Mouse (Mus musculus) Patski (cell line): Measurements from ENCODE around the gene Akap1. TPM values are rescaled to one million over a fixed set of nuclear protein-coding genes. Genes with fewer than 3 reads are reported as not detected.

Experiments used
- ATAC-seq: fragments of 100-300 bp; one replicate; pipeline ENCODE4 v1.8.0; 2021
- CTCF ChIA-PET: fragments of 350-600 bp; sonication (Branson Sonifier 250); formaldehyde crosslinking; loops from one replicate; lab custom pipeline; 2022; ENCODE audit warnings: inconsistent platforms; lab: Charles Lee
- POLR2A ChIA-PET: fragments of 350-600 bp; sonication (Branson Sonifier 250); formaldehyde crosslinking; loops from one replicate; lab custom pipeline; 2022; ENCODE audit warnings: antibody characterized with exemption, inconsistent platforms; lab: Charles Lee
- DNase-seq: peaks from one replicate; pipeline ENCODE4 v3.0.0-alpha.2; 2011; ENCODE audit warnings: low read depth, low spot score
- H3K27me3 ChIP-seq: fragments of 371-371 bp; one replicate; pipeline ENCODE4 v1.5.1; 2021
- CTCF ChIP-seq: fragments of 100-300 bp; IDR thresholded peaks from one replicate; pipeline ENCODE4 v1.5.1; 2021
- in situ Hi-C: fragments of 300-500 bp; cut with MboI; formaldehyde crosslinking; loops from 3 replicates; pipeline ENCODE4 v1.11.1; 2018; ENCODE audit warnings: low pct_unique_long_range_greater_than_20kb, mixed read lengths
- polyA plus RNA-seq: library from polyadenylated mRNA; unstranded; gene quantifications from one replicate; pipeline ENCODE4 v1.2.3, GENCODE M21; 2021

The Akap1 gene
- polyA plus RNA-seq = 43.3 TPM

- no peak for TF ChIP-seq CTCF
- CTCF ChIA-PET = no interaction called here
- no peaks in the 10 kb centered on the region for H3K27me3 ChIP-seq
- in situ Hi-C loops = no loop called here
- DNase-seq (peak; percentile 78), ATAC-seq (peak; percentile 92)
- POLR2A ChIA-PET = interaction anchor here (1.2 kb wide), 1 partner anchor 15 kb away, joined by 3 read pairs; no protein-coding TSS in a partner anchor
These were observed at the start of gene Akap1 for GRCm38 (mm10) chr11:88864458-88865197. Gene Akap1 (minus strand): TSS chr11:88864586.

GRCm38 (mm10) chr11:88909388-88910036 lies 45.1 kb upstream of the Akap1 start:
- ChIA-PET CTCF (interaction anchor here (1.0 to 2.6 kb wide), 7 partner anchors 9 to 72 kb away, joined by 3 to 11 read pairs (median 5); no protein-coding TSS in a partner anchor), POLR2A (interaction anchor here (0.5 to 2.4 kb wide), 2 partner anchors 9 to 57 kb away, joined by 3 to 9 read pairs; no protein-coding TSS in a partner anchor)

GRCm38 (mm10) chr11:88908557-88909211 lies 44.3 kb upstream of the Akap1 start:
- POLR2A ChIA-PET = interaction anchor here (2.4 kb wide), 1 partner anchor 10 kb away, joined by 9 read pairs; no protein-coding TSS in a partner anchor
- H3K27me3 ChIP-seq = no peaks in the 10 kb centered on the region
- CTCF ChIA-PET = interaction anchor here (1.0 to 2.6 kb wide), 9 partner anchors 9 to 73 kb away, joined by 3 to 11 read pairs (median 5); no protein-coding TSS in a partner anchor
- DNase-seq = peak; percentile 6
- ATAC-seq = peak; percentile 78
- in situ Hi-C loops = loop anchor here (5.0 kb wide), 1 partner anchor 44 kb away; no protein-coding TSS in a partner anchor
- TF ChIP-seq CTCF = peak; percentile 28

More at GRCm38 (mm10) chr11:88909388-88910036, 45.1 kb upstream of the Akap1 start:
- peak; percentile 60 for ATAC-seq
- in situ Hi-C loops = loop anchor here (5.0 kb wide), 1 partner anchor 43 kb away; no protein-coding TSS in a partner anchor
- no peaks in the 10 kb centered on the region for H3K27me3 ChIP-seq
- DNase-seq = peak; percentile 53
- TF ChIP-seq CTCF = no peak

GRCm38 (mm10) chr11:88907886-88908285 lies 43.5 kb upstream of the Akap1 start:
- POLR2A ChIA-PET = interaction anchor here (0.5 kb wide), 1 partner anchor 49 kb away, joined by 3 read pairs; no protein-coding TSS in a partner anchor
- ATAC-seq = no peak
- TF ChIP-seq CTCF = no peak
- CTCF ChIA-PET = interaction anchor here (1.0 to 2.6 kb wide), 8 partner anchors 9 to 68 kb away, joined by 3 to 11 read pairs (median 4); no protein-coding TSS in a partner anchor
- no peak for DNase-seq
- in situ Hi-C loops = loop anchor here (5.0 kb wide), 1 partner anchor 44 kb away; no protein-coding TSS in a partner anchor
- no peaks in the 10 kb centered on the region for H3K27me3 ChIP-seq

GRCm38 (mm10) chr11:88905621-88906020 lies 41.2 kb upstream of the Akap1 start:
- H3K27me3 ChIP-seq = no peaks in the 10 kb centered on the region
- CTCF ChIA-PET = interaction anchor here (1.4 to 2.1 kb wide), 3 partner anchors 42 to 54 kb away, joined by 3 to 9 read pairs (median 3); partner anchors contain the start of gene Scpep1
- in situ Hi-C loops = loop anchor here (5.0 kb wide), 1 partner anchor 47 kb away; no protein-coding TSS in a partner anchor
- POLR2A ChIA-PET = interaction anchor here (0.5 kb wide), 1 partner anchor 50 kb away, joined by 4 read pairs; the partner anchor contains the start of gene Scpep1
- ATAC-seq (no peak), DNase-seq (no peak)
- TF ChIP-seq CTCF = no peak

- TF ChIP-seq CTCF = no peak
- ATAC-seq (no peak), DNase-seq (no peak)
- CTCF ChIA-PET = interaction anchor here (2.1 kb wide), 1 partner anchor 51 kb away, joined by 9 read pairs; the partner anchor contains the start of gene Scpep1
- no peaks in the 10 kb centered on the region for H3K27me3 ChIP-seq
- POLR2A ChIA-PET = no interaction called here
- in situ Hi-C loops = no loop called here
These were observed 39.7 kb upstream of the Akap1 start for GRCm38 (mm10) chr11:88904080-88904479.

- no peak for TF ChIP-seq CTCF
- ATAC-seq = no peak
- no peaks in the 10 kb centered on the region for H3K27me3 ChIP-seq
- in situ Hi-C loops = no loop called here
- POLR2A ChIA-PET = no interaction called here
- CTCF ChIA-PET = interaction anchor here (1.1 to 1.2 kb wide), 3 partner anchors 14 to 55 kb away, joined by 3 read pairs; no protein-coding TSS in a partner anchor
- peak; percentile 42 for DNase-seq
These were observed 38.4 kb upstream of the Akap1 start for GRCm38 (mm10) chr11:88902762-88903161.

- ATAC-seq (no peak), DNase-seq (no peak)
- ChIA-PET CTCF (interaction anchor here (0.9 kb wide), 1 partner anchor 72 kb away, joined by 4 read pairs; no protein-coding TSS in a partner anchor), POLR2A (interaction anchor here (1.0 kb wide), 1 partner anchor 20 kb away, joined by 3 read pairs; no protein-coding TSS in a partner anchor)
- in situ Hi-C loops = no loop called here
- TF ChIP-seq CTCF = no peak
- no peaks in the 10 kb centered on the region for H3K27me3 ChIP-seq
These were observed 37.0 kb upstream of the Akap1 start for GRCm38 (mm10) chr11:88901341-88901802.

GRCm38 (mm10) chr11:88899561-88899960 lies 35.2 kb upstream of the Akap1 start:
- H3K27me3 ChIP-seq = no peaks in the 10 kb centered on the region
- in situ Hi-C loops = no loop called here
- CTCF ChIA-PET = interaction anchor here (1.2 to 1.8 kb wide), 3 partner anchors 9 to 17 kb away, joined by 4 to 7 read pairs (median 5); no protein-coding TSS in a partner anchor
- POLR2A ChIA-PET = no interaction called here
- TF ChIP-seq CTCF = no peak
- no peak for ATAC-seq
- no peak for DNase-seq
